Mouse (Mus musculus) hindbrain, embryonic 15.5 days (tissue): ENCODE data around the gene Psmd10. TPM values are rescaled to one million over a fixed set of nuclear protein-coding genes. Genes with fewer than 3 reads are reported as not detected.

Source experiments
- ATAC-seq: fragments of 200-750 bp; cut with Nextera tagmentation; 2 replicates; pipeline ENCODE4 v1.8.0; 2017; ENCODE audit warnings: low read depth, moderate number of reproducible peaks, moderate TSS enrichment; ENCODE audit not compliant: low FRiP score
- H3K27ac ChIP-seq: fragments of 300-500 bp; sonication (generic); replicated peaks from 2 replicates; pipeline ENCODE4 v1.5.1; 2015; ENCODE audit warnings: mild to moderate bottlenecking, inconsistent platforms
- H3K27me3 ChIP-seq: fragments of 300-500 bp; sonication (generic); 2 replicates; pipeline ENCODE4 v1.6.1; 2015; ENCODE audit warnings: control low read depth, inconsistent platforms
- H3K36me3 ChIP-seq: fragments of 300-500 bp; sonication (generic); 2 replicates; pipeline ENCODE4 v1.6.1; 2015; ENCODE audit warnings: control low read depth, inconsistent platforms
- H3K4me1 ChIP-seq: fragments of 300-500 bp; sonication (generic); replicated peaks from 2 replicates; pipeline ENCODE4 v1.6.1; 2015; ENCODE audit warnings: control low read depth, inconsistent platforms
- H3K4me2 ChIP-seq: fragments of 300-500 bp; sonication (generic); 2 replicates; pipeline ENCODE4 v1.6.1; 2015; ENCODE audit warnings: moderate library complexity, mild to moderate bottlenecking, inconsistent platforms
- H3K4me3 ChIP-seq: fragments of 300-500 bp; sonication (generic); 2 replicates; pipeline ENCODE4 v1.5.1; 2015; ENCODE audit warnings: mild to moderate bottlenecking, inconsistent platforms
- H3K9ac ChIP-seq: fragments of 300-500 bp; sonication (generic); 2 replicates; pipeline ENCODE4 v1.6.1; 2015; ENCODE audit warnings: inconsistent platforms
- H3K9me3 ChIP-seq: fragments of 300-500 bp; sonication (generic); 2 replicates; pipeline ENCODE4 v1.6.1; 2016; ENCODE audit warnings: control low read depth, inconsistent platforms
- WGBS: fragments of 180-500 bp; shearing (Covaris S2); methylation state at CpG from one replicate; pipeline ENCODE4 v1.1.7; 2015; 5-methylcytosine and 5-hydroxymethylcytosine counted together
- polyA plus RNA-seq: library from polyadenylated mRNA; unstranded; fragments of >200 nt; fragmentation: Nextera tagmentation; extraction: Ambion mirVana; gene quantifications from 2 replicates; pipeline ENCODE4 v1.2.1, GENCODE M21; 2015

The Psmd10 gene
- 41.0 and 42.8 TPM in 2 replicates for polyA plus RNA-seq

- Histone ChIP-seq H3K4me3 (peak within 1 kb of the TSS; percentile 52), H3K9ac (peak within 1 kb of the TSS; percentile 47), H3K36me3 (no peaks in the 10 kb centered on the region), H3K4me2 (peak within 1 kb of the TSS; percentile 57), H3K27me3 (no peaks in the 10 kb centered on the region), H3K9me3 (no peaks in the 10 kb centered on the region), H3K4me1 (no peaks in the 10 kb centered on the region), H3K27ac (peak within 1 kb of the TSS; percentile 62; the same call in 1 of the 2 replicates)
- WGBS: 19% methylated on average over 23 of the region's 23 CpGs
- peak; percentile 98 for ATAC-seq
Measured at GRCm38 (mm10) chrX:140956272-140956940, at the start of gene Psmd10, which contains the start of gene Atg4a. Psmd10 (minus strand) TSS chrX:140956728. Atg4a (plus strand) TSS chrX:140956907.

GRCm38 (mm10) chrX:140998885-140999284 is 42.4 kb upstream of the Psmd10 start:
- H3K27ac ChIP-seq: no peak overlapping the region
- no peaks in the 10 kb centered on the region for H3K36me3 ChIP-seq
- H3K27me3 ChIP-seq: 0 out of 2 replicates have a peak, but pooled peaks cover 2% of the 10 kb centered on the region
- H3K4me2 ChIP-seq: no peak overlapping the region
- H3K4me1 ChIP-seq: no peaks in the 10 kb centered on the region
- no peaks in the 10 kb centered on the region for H3K9me3 ChIP-seq
- H3K9ac ChIP-seq: no peak overlapping the region
- ATAC-seq: no peak
- no peak overlapping the region for H3K4me3 ChIP-seq

- Histone ChIP-seq H3K9me3 (no peaks in the 10 kb centered on the region), H3K4me2 (no peak overlapping the region), H3K4me3 (no peak overlapping the region), H3K27ac (no peak overlapping the region), H3K27me3 (0 out of 2 replicates have a peak, but pooled peaks cover 7% of the 10 kb centered on the region), H3K36me3 (no peaks in the 10 kb centered on the region), H3K4me1 (no peaks in the 10 kb centered on the region), H3K9ac (no peak overlapping the region)
- WGBS: 83% methylated on average over 1 of the region's 1 CpGs
- ATAC-seq: no peak
Measured at GRCm38 (mm10) chrX:140997912-140998545, 41.5 kb upstream of the Psmd10 start.

GRCm38 (mm10) chrX:140996909-140997516 is 40.5 kb upstream of the Psmd10 start:
- Histone ChIP-seq H3K27me3 (0 out of 2 replicates have a peak, but pooled peaks cover 8% of the 10 kb centered on the region), H3K36me3 (no peaks in the 10 kb centered on the region), H3K27ac (no peak overlapping the region), H3K4me2 (no peak overlapping the region), H3K4me1 (no peaks in the 10 kb centered on the region), H3K9me3 (no peaks in the 10 kb centered on the region), H3K9ac (no peak overlapping the region), H3K4me3 (no peak overlapping the region)
- peak; percentile 75; the same call in 1 of the 2 replicates for ATAC-seq
- 83% methylated on average over 1 of the region's 1 CpGs for WGBS

GRCm38 (mm10) chrX:140985256-140985655 is 28.7 kb upstream of the Psmd10 start:
- Histone ChIP-seq H3K4me1 (no peaks in the 10 kb centered on the region), H3K9me3 (no peaks in the 10 kb centered on the region), H3K4me2 (no peak overlapping the region), H3K27me3 (peaks cover 23% of the 10 kb centered on the region), H3K36me3 (no peaks in the 10 kb centered on the region), H3K27ac (no peak overlapping the region), H3K9ac (no peak overlapping the region), H3K4me3 (no peak overlapping the region)
- 90% methylated on average over 2 of the region's 2 CpGs for WGBS
- no peak for ATAC-seq

DNA sequence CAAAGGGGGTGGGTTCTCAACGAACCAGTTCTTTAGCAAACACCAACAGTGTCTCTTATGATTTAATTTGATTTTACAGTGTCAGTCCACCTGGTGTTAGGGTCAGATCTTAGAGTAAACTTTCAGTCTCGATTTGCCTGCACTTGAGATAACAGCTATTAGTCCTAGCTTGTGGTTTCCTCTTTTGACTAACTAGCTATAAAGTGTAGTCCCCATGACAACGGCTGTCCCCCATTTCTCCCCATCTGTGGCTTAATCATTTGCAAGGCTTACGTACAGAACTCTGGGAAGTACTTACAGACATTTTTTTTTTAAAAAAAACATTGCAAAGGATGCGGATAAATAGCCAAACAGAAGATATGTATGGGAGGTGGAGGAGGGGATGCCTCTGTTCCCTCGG is 28.3 kb upstream of the Psmd10 start:
- Histone ChIP-seq H3K9ac (no peak overlapping the region), H3K36me3 (no peaks in the 10 kb centered on the region), H3K4me1 (no peaks in the 10 kb centered on the region), H3K4me3 (no peak overlapping the region), H3K27me3 (peaks cover 23% of the 10 kb centered on the region), H3K4me2 (no peak overlapping the region), H3K27ac (no peak overlapping the region), H3K9me3 (no peaks in the 10 kb centered on the region)
- WGBS: 72% methylated on average over 6 of the region's 6 CpGs
- no peak for ATAC-seq

DNA sequence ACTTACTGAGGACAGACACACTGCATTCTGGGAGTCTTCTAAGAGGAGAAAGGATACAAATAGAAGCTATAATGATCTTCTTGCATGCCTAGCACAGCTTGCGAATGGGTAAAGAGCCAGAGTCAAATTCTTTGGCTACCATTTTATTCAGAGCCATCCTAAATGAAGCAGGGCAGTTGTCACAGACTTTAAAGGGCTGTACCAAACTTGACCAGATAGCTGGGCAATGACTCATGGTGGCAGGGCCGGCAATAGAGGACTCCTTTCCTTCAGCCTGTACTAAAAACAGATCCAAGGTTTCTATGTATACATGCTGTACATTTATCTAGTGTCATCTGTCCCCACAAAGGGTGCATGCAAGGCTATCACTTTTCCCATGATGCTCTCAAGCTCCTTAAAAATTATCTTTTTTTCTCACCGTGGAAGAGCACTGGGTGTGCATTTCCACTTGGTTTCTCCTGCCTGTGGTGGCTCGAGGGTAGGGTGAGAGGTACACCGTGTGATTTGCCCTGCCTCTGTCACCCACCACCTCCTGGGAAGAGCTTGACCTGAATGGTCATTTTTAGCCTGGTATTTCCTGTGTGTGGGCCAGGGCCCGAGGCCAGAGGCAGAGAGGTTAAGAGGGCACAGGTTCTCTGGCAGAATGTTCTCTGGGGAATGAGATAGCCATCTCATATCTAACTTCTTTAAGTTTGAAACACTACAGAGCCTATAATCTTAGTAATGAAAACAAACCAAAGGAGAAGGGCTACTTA is 26.9 kb upstream of the Psmd10 start:
- no peaks in the 10 kb centered on the region for H3K4me1 ChIP-seq
- H3K4me3 ChIP-seq: no peak overlapping the region
- WGBS: 68% methylated on average over 6 of the region's 6 CpGs
- no peak for ATAC-seq
- no peak overlapping the region for H3K9ac ChIP-seq
- H3K36me3 ChIP-seq: no peaks in the 10 kb centered on the region
- H3K4me2 ChIP-seq: no peak overlapping the region
- H3K27ac ChIP-seq: no peak overlapping the region
- no peaks in the 10 kb centered on the region for H3K9me3 ChIP-seq
- peaks cover 23% of the 10 kb centered on the region for H3K27me3 ChIP-seq

GRCm38 (mm10) chrX:140980163-140980562 is 23.6 kb upstream of the Psmd10 start:
- Histone ChIP-seq H3K4me2 (no peak overlapping the region), H3K36me3 (no peaks in the 10 kb centered on the region), H3K27me3 (peaks cover 18% of the 10 kb centered on the region; the same call in 1 of the 2 replicates), H3K9ac (no peak overlapping the region), H3K4me1 (no peaks in the 10 kb centered on the region), H3K27ac (no peak overlapping the region), H3K9me3 (no peaks in the 10 kb centered on the region), H3K4me3 (no peak overlapping the region)
- no peak for ATAC-seq
- WGBS: 77% methylated on average over 4 of the region's 4 CpGs

DNA sequence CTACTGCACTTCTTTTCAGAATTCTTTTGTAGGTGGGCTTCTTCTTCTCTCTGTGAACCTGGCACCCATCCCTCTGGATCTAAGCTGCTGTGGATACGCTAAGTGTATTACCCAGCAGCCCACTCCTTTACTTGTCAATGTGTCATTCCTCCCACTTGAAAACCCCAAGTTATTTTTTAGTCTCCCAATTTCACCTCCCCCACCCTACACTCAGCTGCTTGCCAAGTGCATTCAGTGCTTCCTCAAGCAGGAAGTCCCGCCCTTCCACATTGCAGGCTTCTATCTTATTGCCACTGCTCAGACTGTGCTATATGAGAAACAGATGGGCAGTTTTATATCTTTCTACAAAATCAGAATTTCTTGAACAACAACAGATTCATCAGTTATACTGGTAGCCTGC is 23.0 kb upstream of the Psmd10 start:
- H3K9me3 ChIP-seq: no peaks in the 10 kb centered on the region
- no peak for ATAC-seq
- H3K4me3 ChIP-seq: no peak overlapping the region
- no peaks in the 10 kb centered on the region for H3K36me3 ChIP-seq
- H3K27ac ChIP-seq: no peak overlapping the region
- H3K9ac ChIP-seq: no peak overlapping the region
- WGBS: 76% methylated on average over 2 of the region's 2 CpGs
- no peak overlapping the region for H3K4me2 ChIP-seq
- no peaks in the 10 kb centered on the region for H3K4me1 ChIP-seq
- H3K27me3 ChIP-seq: peaks cover 18% of the 10 kb centered on the region; the same call in 1 of the 2 replicates

DNA sequence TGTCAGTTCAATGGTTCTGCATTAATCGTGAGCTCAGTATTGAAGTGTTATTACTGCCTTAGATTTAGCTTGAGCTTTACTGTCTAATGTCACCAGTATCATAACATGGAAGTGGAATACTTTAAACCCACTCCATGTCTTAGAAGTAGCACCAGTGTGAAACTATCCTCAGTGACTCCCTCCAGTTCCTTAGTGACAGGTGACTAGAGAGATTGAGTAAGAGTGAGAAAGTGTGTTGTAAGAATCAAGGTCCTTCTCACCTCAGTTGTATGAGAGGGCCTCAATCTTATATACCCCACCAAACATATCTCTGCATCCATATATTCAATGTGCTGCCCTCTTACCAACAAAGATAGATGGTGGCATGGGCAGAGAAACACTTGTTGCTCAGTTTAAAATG is 22.4 kb upstream of the Psmd10 start:
- Histone ChIP-seq H3K27me3 (peaks cover 18% of the 10 kb centered on the region; the same call in 1 of the 2 replicates), H3K9ac (no peak overlapping the region), H3K36me3 (no peaks in the 10 kb centered on the region), H3K4me2 (no peak overlapping the region), H3K27ac (no peak overlapping the region), H3K4me3 (no peak overlapping the region), H3K9me3 (no peaks in the 10 kb centered on the region), H3K4me1 (no peaks in the 10 kb centered on the region)
- WGBS: 98% methylated on average over 1 of the region's 1 CpGs
- ATAC-seq: no peak

DNA sequence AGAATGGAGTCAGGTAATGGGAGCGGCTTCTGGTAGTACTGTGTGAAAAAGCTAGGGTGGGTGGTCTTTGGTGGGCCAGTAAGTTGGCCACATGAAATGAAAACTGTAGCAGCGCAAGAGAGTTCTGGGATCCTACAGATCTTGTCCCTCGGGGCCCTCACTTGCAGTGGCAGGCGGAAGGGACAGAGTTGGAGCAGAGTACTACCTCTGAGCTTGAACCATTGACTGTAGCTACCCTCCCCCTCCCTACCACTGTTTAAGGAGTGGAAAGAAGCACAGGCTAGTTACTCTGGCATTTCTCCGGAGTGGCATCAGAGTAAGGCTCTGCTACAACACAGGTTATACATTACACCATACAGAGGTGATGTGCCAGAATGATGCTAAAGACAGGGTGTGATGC is 431 bp upstream of the Psmd10 start:
- Histone ChIP-seq H3K4me2 (peak overlapping the region; percentile 57), H3K9ac (peak overlapping the region; percentile 47), H3K27ac (no peak overlapping the region), H3K4me3 (peak overlapping the region; percentile 52), H3K9me3 (no peaks in the 10 kb centered on the region), H3K4me1 (no peaks in the 10 kb centered on the region), H3K27me3 (no peaks in the 10 kb centered on the region), H3K36me3 (no peaks in the 10 kb centered on the region)
- ATAC-seq: peak; percentile 86
- WGBS: 21% methylated on average over 5 of the region's 5 CpGs
